Mouse (Mus musculus) left cerebral cortex, postnatal 25 days (tissue): ENCODE data around the gene Txnrd3. TPM values are rescaled to one million over a fixed set of nuclear protein-coding genes. Genes with fewer than 3 reads are reported as not detected.

Experiments used
- DNase-seq, 2 experiments: peaks; one replicate each; pipeline ENCODE4 v3.0.0; 2022; ENCODE audit warnings: low spot score in 2 of 2, mixed read lengths in 1 of 2
- intact Hi-C: fragments of 180-260 bp; cut with DNase I; formaldehyde crosslinking; loops from one replicate; pipeline ENCODE4 v1.15.1; 2025
- total RNA-seq, 2 experiments: library from RNA; stranded (reverse); gene quantifications; 2 replicates each; pipeline ENCODE4 v1.2.3; 2021

Gene Txnrd3
- total RNA-seq, 2 experiments from 2014 or later = 3.6 to 3.9 TPM

- DNase-seq = no peak
- intact Hi-C loops = no loop called here
Measured at GRCm38 (mm10) chr6:89649897-89650296, 6.1 kb downstream of the Txnrd3 start.

DNA sequence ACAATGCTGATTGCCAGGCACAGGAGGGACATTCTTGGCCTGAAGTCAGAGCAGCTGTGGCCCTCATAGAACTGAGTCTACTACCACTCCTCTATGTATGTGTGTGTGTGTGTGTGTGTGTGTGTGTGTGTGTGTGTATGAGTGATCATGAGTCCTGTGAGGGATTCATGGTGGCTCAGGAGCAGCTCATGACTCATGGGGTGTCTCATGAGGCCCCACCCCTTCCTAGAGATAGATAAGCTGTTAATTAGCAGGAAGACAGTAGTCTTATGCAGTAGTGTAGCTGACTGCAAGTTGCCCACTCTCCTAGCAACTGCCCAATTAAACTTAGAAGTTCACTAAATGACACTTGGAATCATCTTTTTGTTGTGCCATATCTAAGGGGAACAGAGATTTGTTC lies 8.0 kb downstream of the Txnrd3 start:
- DNase-seq = no peak
- intact Hi-C loops = no loop called here

DNA sequence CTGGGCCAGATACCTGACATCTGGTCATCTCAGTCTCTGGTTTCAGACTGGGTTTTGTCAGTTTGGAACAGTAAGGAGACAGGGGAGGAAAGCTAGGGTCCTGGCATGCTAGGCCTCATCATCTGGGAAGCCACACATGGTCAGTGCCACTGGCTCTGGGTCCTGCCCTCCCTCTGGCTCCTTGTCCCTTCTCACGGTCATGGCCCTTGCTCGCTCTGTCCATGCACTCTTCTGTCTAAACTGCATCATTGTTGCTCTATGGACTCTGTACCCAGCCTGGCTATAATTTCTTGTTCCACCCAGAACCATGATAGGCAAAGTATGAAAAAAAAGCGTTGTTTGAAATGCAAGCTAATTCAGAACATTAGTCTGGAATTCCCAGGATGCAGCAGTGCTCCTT lies 11.2 kb downstream of the Txnrd3 start:
- DNase-seq = no peak
- intact Hi-C loops = loop anchor here (5.0 kb wide), 1 partner anchor 728 kb away; no protein-coding TSS in a partner anchor

DNA sequence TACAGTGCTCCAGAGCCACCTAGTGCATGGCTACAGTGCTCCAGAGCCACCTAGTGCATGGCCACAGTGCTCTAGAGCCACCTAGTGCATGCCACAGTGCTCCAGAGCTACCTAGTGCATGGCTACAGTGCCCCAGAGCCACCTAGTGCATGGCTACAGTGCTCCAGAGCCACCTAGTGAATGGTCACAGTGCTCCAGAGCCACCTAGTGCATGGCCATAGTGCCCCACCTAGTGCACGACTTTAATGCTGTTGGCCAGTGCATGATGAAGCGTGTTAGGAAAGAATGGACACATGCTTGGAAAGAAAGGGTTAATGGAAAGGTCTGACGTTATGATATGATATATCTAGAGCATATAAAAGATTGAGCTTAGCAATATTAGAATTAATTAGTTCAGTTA lies 14.6 kb downstream of the Txnrd3 start:
- intact Hi-C loops = loop anchor here (5.0 kb wide), 1 partner anchor 731 kb away; no protein-coding TSS in a partner anchor
- DNase-seq = no peak

GRCm38 (mm10) chr6:89658931-89659330 lies 15.1 kb downstream of the Txnrd3 start:
- no peak for DNase-seq
- intact Hi-C loops = loop anchor here (5.0 kb wide), 1 partner anchor 732 kb away; no protein-coding TSS in a partner anchor

- DNase-seq = peak; percentile 39 to 56
- intact Hi-C loops = loop anchor here (5.0 kb wide), 1 partner anchor 733 kb away; no protein-coding TSS in a partner anchor
Measured at GRCm38 (mm10) chr6:89659692-89660423, 16.1 kb downstream of the Txnrd3 start.

DNA sequence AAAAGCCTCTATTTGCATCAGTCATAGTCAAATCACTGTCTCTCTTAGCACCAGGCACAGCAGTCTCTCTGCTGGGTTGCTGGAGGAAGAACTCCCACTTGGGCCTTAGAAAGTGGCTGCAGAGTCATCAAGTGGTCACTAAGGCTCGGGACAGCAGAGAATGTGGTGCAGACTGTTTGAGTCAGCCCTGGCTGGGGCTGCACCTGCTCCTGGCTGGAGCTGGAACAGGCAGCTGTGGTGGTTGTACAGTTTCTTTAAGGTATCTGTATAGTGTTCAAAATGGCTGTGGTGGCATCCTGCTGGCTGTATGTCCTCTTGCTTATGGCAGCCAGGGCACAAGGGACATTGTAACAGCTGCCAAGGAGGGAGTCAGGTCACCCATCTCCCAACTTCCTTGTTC lies 16.7 kb downstream of the Txnrd3 start:
- intact Hi-C loops = no loop called here
- no peak for DNase-seq

DNA sequence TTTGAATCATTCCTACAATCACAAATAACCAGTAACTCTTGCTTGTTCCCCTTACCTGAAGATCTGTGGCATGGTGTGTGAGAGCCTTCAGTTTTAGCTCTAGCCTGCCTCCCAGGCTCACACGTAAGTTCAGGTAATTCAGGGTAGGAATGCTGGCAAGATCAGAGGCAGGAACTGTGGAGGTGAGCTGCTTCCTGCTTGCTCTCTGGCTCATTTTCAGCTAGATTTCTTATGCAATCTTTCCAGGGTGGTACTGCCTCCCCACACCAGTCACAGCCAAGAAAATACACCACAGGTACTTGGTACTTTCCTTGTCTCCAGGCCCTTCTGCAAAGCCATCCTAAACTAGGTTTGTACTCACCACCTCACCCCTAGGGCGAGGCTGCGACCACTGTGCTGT lies 18.7 kb downstream of the Txnrd3 start:
- no peak for DNase-seq

GRCm38 (mm10) chr6:89665155-89665554 lies 21.4 kb downstream of the Txnrd3 start:
- intact Hi-C loops = no loop called here

More for the DNA sequence above, 18.7 kb downstream of the Txnrd3 start:
- intact Hi-C loops = no loop called here

DNA sequence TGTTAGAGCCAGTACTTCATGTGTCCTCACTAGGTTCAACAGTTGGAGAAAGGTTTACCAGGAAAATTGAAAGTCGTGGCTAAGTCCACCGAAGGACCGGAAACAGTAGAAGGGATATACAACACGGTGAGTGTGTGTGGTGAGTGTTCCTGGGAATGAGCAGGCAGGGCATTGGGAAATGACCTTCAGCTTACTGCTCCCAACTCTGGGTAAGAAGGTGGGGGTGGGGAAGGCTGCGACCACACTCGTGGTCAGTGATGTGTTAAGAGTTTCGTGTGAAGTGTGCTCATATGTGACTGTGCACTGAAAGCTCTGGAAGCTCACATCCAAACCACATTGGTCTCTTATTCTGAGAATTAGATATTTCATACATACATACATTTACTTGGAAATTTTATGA lies 21.9 kb downstream of the Txnrd3 start:
- intact Hi-C loops = no loop called here
- no peak for DNase-seq

More at GRCm38 (mm10) chr6:89665155-89665554, 21.4 kb downstream of the Txnrd3 start:
- no peak for DNase-seq

GRCm38 (mm10) chr6:89666976-89667375 lies 23.2 kb downstream of the Txnrd3 start:
- DNase-seq = no peak
- intact Hi-C loops = no loop called here

DNA sequence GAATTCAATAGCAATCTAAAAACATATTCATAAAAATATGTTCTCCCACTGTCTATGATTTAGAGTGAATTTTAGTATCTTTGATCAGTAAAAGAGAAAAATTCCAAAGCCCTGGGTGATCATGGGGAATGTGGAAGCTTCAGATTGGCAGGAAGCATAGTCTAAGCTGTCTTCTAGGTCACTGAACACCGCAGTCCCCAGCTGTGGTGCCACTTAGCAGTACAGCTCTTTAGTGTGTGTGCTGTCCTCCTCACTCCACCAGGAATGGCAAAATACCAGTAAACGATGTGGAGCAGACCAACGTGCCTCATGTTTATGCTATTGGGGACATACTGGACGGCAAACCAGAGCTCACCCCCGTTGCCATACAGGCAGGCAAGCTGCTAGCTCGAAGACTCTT lies 25.8 kb downstream of the Txnrd3 start:
- intact Hi-C loops = no loop called here
- DNase-seq = no peak

GRCm38 (mm10) chr6:89671431-89671830 lies 27.6 kb downstream of the Txnrd3 start:
- intact Hi-C loops = loop anchor here (10.0 kb wide), 3 partner anchors 753 to 903 kb away; partner anchors contain the start of gene Cfap100
- DNase-seq = peak in 1 of 2 experiments; percentile 41

GRCm38 (mm10) chr6:89672641-89673040 lies 28.9 kb downstream of the Txnrd3 start:
- intact Hi-C loops = loop anchor here (10.0 kb wide), 3 partner anchors 752 to 902 kb away; partner anchors contain the start of gene Cfap100
- no peak for DNase-seq

- no peak for DNase-seq
- intact Hi-C loops = loop anchor here (10.0 kb wide), 3 partner anchors 752 to 902 kb away; partner anchors contain the start of gene Cfap100
Measured at GRCm38 (mm10) chr6:89673135-89673780, 29.5 kb downstream of the Txnrd3 start.

- intact Hi-C loops = loop anchor here (10.0 kb wide), 3 partner anchors 746 to 896 kb away; partner anchors contain the start of gene Cfap100
- no peak for DNase-seq
Measured at GRCm38 (mm10) chr6:89678522-89678921, 34.7 kb downstream of the Txnrd3 start.

DNA sequence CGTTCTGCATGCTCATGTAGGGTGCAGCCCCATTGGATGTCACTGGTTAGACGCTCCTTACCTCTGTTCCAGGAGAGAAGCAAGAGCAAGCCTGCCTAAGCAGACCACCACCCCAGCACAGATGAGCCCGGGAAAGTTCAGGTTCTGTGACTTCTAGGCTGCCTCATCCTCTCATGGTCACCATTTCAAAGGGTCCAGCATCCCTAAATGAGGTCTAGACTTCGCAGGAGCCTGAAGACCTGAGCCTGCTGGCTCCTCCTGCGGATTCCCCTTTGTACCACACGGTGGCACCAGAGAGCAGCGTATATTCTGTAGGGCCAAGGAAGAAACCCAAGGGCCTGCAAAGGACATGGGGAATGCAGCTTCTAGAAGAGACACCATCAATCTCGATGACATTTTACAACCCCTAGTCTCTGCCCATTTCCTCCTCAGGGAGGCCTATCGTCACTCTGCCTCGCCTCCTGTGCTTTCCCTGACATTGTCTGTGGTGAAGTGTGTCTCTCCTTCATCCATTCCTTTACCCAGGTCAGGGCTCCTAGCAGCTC lies 35.6 kb downstream of the Txnrd3 start:
- intact Hi-C loops = loop anchor here (10.0 kb wide), 3 partner anchors 745 to 895 kb away; partner anchors contain the start of gene Cfap100
- peak; percentile 72 to 81 for DNase-seq

DNA sequence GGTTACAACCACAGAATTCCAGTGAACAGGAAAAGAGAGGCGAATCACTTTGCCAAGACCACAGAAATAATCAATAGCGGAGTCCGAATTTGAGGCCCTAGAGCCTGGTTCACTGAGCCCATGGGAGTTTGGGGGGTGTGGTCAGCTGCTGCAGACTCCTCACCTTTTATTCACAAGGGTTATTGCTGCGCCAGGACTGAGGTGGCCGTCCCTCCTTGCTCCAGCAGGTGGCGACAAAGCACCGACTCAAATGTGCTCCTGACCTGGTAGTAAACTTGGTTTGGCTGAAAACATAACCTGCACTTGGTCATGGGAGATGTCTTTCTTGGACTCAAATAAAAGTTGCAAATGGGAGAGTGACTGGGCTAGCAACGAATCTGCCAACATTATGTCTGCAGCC lies 36.4 kb downstream of the Txnrd3 start:
- intact Hi-C loops = loop anchor here (1.0 kb wide), 1 partner anchor 647 kb away; no protein-coding TSS in a partner anchor

DNA sequence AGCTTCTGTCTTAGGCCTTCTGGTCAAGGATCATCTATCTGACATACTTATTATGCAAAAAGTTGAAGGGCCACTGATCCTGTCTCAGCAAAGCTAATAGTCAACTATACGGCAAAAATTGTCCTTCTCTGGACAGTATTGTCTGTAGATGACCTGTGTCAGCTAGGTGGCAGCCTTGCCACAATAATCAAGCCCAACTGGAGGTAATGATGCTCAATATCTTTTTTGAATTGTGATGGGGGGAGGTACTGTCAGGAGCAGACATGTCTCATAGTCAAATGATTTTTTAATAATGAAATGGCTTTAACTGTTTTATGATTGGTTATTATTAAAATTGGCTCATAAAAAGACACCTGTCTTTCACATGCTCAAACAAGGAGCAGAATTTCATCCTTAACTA lies 40.4 kb downstream of the Txnrd3 start:
- intact Hi-C loops = no loop called here

More for the DNA sequence above, 36.4 kb downstream of the Txnrd3 start:
- DNase-seq = peak; percentile 74 to 76

GRCm38 (mm10) chr6:89687100-89687499 lies 43.3 kb downstream of the Txnrd3 start:
- DNase-seq = no peak
- intact Hi-C loops = no loop called here

More for the DNA sequence above, 40.4 kb downstream of the Txnrd3 start:
- no peak for DNase-seq
